Mouse (Mus musculus) midbrain, embryonic 12.5 days (tissue): ENCODE measurements around the gene St3gal5. TPM values are rescaled to one million over a fixed set of nuclear protein-coding genes. Genes with fewer than 3 reads are reported as not detected.
"Not testable (repeated sequence)": the region's sequence is repeated elsewhere in the genome, so short reads cannot be mapped to it uniquely, and the experiment has no call there.

ENCODE experiments used
- ATAC-seq: fragments of 200-750 bp; cut with Nextera tagmentation; 2 replicates; pipeline ENCODE4 v1.8.0; 2017; ENCODE audit warnings: low read depth, moderate TSS enrichment, moderate library complexity; ENCODE audit not compliant: low FRiP score
- H3K27ac ChIP-seq: fragments of 300-500 bp; sonication (generic); replicated peaks from 2 replicates; pipeline ENCODE4 v1.5.1; 2016; ENCODE audit warnings: mild to moderate bottlenecking
- H3K27me3 ChIP-seq: fragments of 300-500 bp; sonication (generic); 2 replicates; pipeline ENCODE4 v1.6.1; 2016; ENCODE audit warnings: mild to moderate bottlenecking
- H3K36me3 ChIP-seq: fragments of 300-500 bp; sonication (generic); 2 replicates; pipeline ENCODE4 v1.6.1; 2016
- H3K4me1 ChIP-seq: fragments of 300-500 bp; sonication (generic); 2 replicates; pipeline ENCODE4 v1.6.1; 2016
- H3K4me2 ChIP-seq: fragments of 300-500 bp; sonication (generic); replicated peaks from 2 replicates; pipeline ENCODE4 v1.6.1; 2016; ENCODE audit warnings: mild to moderate bottlenecking, moderate library complexity
- H3K4me3 ChIP-seq: fragments of 300-500 bp; sonication (generic); 2 replicates; pipeline ENCODE4 v1.5.1; 2016; ENCODE audit warnings: mild to moderate bottlenecking
- H3K9ac ChIP-seq: fragments of 300-500 bp; sonication (generic); replicated peaks from 2 replicates; pipeline ENCODE4 v1.6.1; 2016; ENCODE audit warnings: mild to moderate bottlenecking, moderate library complexity
- H3K9me3 ChIP-seq: fragments of 300-500 bp; sonication (generic); 2 replicates; pipeline ENCODE4 v1.6.1; 2016; ENCODE audit warnings: mild to moderate bottlenecking
- WGBS: fragments of 180-500 bp; shearing (Covaris S2); methylation state at CpG from one replicate; pipeline ENCODE4 v1.1.7; 2016; 5-methylcytosine and 5-hydroxymethylcytosine counted together
- polyA plus RNA-seq: library from polyadenylated mRNA; unstranded; fragments of >200 nt; fragmentation: Nextera tagmentation; extraction: Ambion mirVana; gene quantifications from 2 replicates; pipeline ENCODE4 v1.2.1, GENCODE M21; 2016

Gene St3gal5
- 41.5 and 42.4 TPM in 2 replicates for polyA plus RNA-seq

- ATAC-seq: peak; percentile 98
- Histone ChIP-seq H3K4me3 (peak within 1 kb of the TSS; percentile 73), H3K36me3 (no peaks in the 10 kb centered on the region), H3K27me3 (no peaks in the 10 kb centered on the region), H3K4me2 (peak within 1 kb of the TSS; percentile 94), H3K9me3 (no peaks in the 10 kb centered on the region), H3K9ac (peak within 1 kb of the TSS; percentile 89), H3K27ac (peak within 1 kb of the TSS; percentile 85), H3K4me1 (peaks cover 37% of the 10 kb centered on the region)
- WGBS: under 1% methylated on average over 79 of the region's 81 CpGs
Measured at GRCm38 (mm10) chr6:72097181-72097995, at the start of gene St3gal5. Gene St3gal5, plus strand, starts transcription at chr6:72097592.

- Histone ChIP-seq H3K9ac (no peak overlapping the region), H3K27ac (no peak overlapping the region), H3K36me3 (no peaks in the 10 kb centered on the region), H3K27me3 (no peaks in the 10 kb centered on the region), H3K9me3 (no peaks in the 10 kb centered on the region), H3K4me1 (no peaks in the 10 kb centered on the region), H3K4me2 (no peak overlapping the region), H3K4me3 (no peak overlapping the region)
- 86% methylated on average over 5 of the region's 5 CpGs for WGBS
- no peak for ATAC-seq
Measured at GRCm38 (mm10) chr6:72048643-72049042, 48.7 kb upstream of the St3gal5 start.

GRCm38 (mm10) chr6:72049941-72050340 lies 47.5 kb upstream of the St3gal5 start:
- Histone ChIP-seq H3K27me3 (no peaks in the 10 kb centered on the region), H3K27ac (no peak overlapping the region), H3K9me3 (no peaks in the 10 kb centered on the region), H3K36me3 (no peaks in the 10 kb centered on the region), H3K4me1 (no peaks in the 10 kb centered on the region), H3K4me2 (no peak overlapping the region), H3K9ac (no peak overlapping the region), H3K4me3 (no peak overlapping the region)
- no peak for ATAC-seq
- 73% methylated on average over 6 of the region's 6 CpGs for WGBS

GRCm38 (mm10) chr6:72050827-72051226 lies 46.6 kb upstream of the St3gal5 start:
- Histone ChIP-seq H3K27me3 (no peaks in the 10 kb centered on the region), H3K27ac (no peak overlapping the region), H3K9me3 (no peaks in the 10 kb centered on the region), H3K4me3 (no peak overlapping the region), H3K9ac (no peak overlapping the region), H3K4me1 (no peaks in the 10 kb centered on the region), H3K4me2 (no peak overlapping the region), H3K36me3 (no peaks in the 10 kb centered on the region)
- ATAC-seq: no peak
- WGBS: 71% methylated on average over 7 of the region's 7 CpGs

GRCm38 (mm10) chr6:72051247-72051646 lies 46.1 kb upstream of the St3gal5 start:
- Histone ChIP-seq H3K4me3 (no peak overlapping the region), H3K36me3 (no peaks in the 10 kb centered on the region), H3K9ac (no peak overlapping the region), H3K27ac (no peak overlapping the region), H3K4me2 (no peak overlapping the region), H3K27me3 (no peaks in the 10 kb centered on the region), H3K9me3 (no peaks in the 10 kb centered on the region), H3K4me1 (no peaks in the 10 kb centered on the region)
- ATAC-seq: no peak
- WGBS: 86% methylated on average over 2 of the region's 2 CpGs

GRCm38 (mm10) chr6:72051757-72052156 lies 45.6 kb upstream of the St3gal5 start:
- WGBS: 64% methylated on average over 6 of the region's 6 CpGs
- Histone ChIP-seq H3K36me3 (no peaks in the 10 kb centered on the region), H3K4me2 (no peak overlapping the region), H3K9ac (no peak overlapping the region), H3K27ac (no peak overlapping the region), H3K9me3 (no peaks in the 10 kb centered on the region), H3K4me1 (no peaks in the 10 kb centered on the region), H3K27me3 (no peaks in the 10 kb centered on the region), H3K4me3 (no peak overlapping the region)
- ATAC-seq: no peak

- ATAC-seq: no peak
- Histone ChIP-seq H3K4me2 (no peak overlapping the region), H3K27me3 (no peaks in the 10 kb centered on the region), H3K9me3 (no peaks in the 10 kb centered on the region), H3K36me3 (no peaks in the 10 kb centered on the region), H3K4me1 (no peaks in the 10 kb centered on the region), H3K4me3 (no peak overlapping the region), H3K27ac (no peak overlapping the region), H3K9ac (no peak overlapping the region)
- WGBS: 85% methylated on average over 2 of the region's 2 CpGs
Measured at GRCm38 (mm10) chr6:72056548-72056947, 40.8 kb upstream of the St3gal5 start.

GRCm38 (mm10) chr6:72058398-72058889 lies 38.9 kb upstream of the St3gal5 start:
- Histone ChIP-seq H3K27ac (no peak overlapping the region), H3K4me2 (no peak overlapping the region), H3K4me3 (no peak overlapping the region), H3K4me1 (no peaks in the 10 kb centered on the region), H3K9ac (no peak overlapping the region), H3K9me3 (no peaks in the 10 kb centered on the region), H3K36me3 (no peaks in the 10 kb centered on the region), H3K27me3 (no peaks in the 10 kb centered on the region)
- no peak for ATAC-seq
- WGBS: 88% methylated on average over 9 of the region's 9 CpGs

- 68% methylated on average over 10 of the region's 10 CpGs for WGBS
Measured at GRCm38 (mm10) chr6:72060677-72061076, 36.7 kb upstream of the St3gal5 start.

GRCm38 (mm10) chr6:72063718-72064117 lies 33.7 kb upstream of the St3gal5 start:
- no peaks in the 10 kb centered on the region for H3K36me3 ChIP-seq
- H3K4me1 ChIP-seq: no peaks in the 10 kb centered on the region
- H3K4me3 ChIP-seq: no peak overlapping the region
- H3K9me3 ChIP-seq: no peaks in the 10 kb centered on the region
- 91% methylated on average over 6 of the region's 6 CpGs for WGBS
- ATAC-seq: no peak
- H3K4me2 ChIP-seq: no peak overlapping the region
- no peaks in the 10 kb centered on the region for H3K27me3 ChIP-seq
- H3K9ac ChIP-seq: no peak overlapping the region
- no peak overlapping the region for H3K27ac ChIP-seq

More at GRCm38 (mm10) chr6:72060677-72061076, 36.7 kb upstream of the St3gal5 start:
- not testable (repeated sequence) for H3K4me1 ChIP-seq, H3K4me3 ChIP-seq, H3K9me3 ChIP-seq, H3K36me3 ChIP-seq, H3K9ac ChIP-seq, H3K27me3 ChIP-seq, ATAC-seq, H3K4me2 ChIP-seq, H3K27ac ChIP-seq

- Histone ChIP-seq H3K4me1 (no peaks in the 10 kb centered on the region), H3K4me2 (no peak overlapping the region), H3K27me3 (no peaks in the 10 kb centered on the region), H3K36me3 (no peaks in the 10 kb centered on the region), H3K4me3 (no peak overlapping the region), H3K27ac (no peak overlapping the region), H3K9ac (no peak overlapping the region), H3K9me3 (no peaks in the 10 kb centered on the region)
- 70% methylated on average over 10 of the region's 10 CpGs for WGBS
- ATAC-seq: no peak
Measured at GRCm38 (mm10) chr6:72065988-72066387, 31.4 kb upstream of the St3gal5 start.

GRCm38 (mm10) chr6:72068436-72068835 lies 29.0 kb upstream of the St3gal5 start:
- Histone ChIP-seq H3K27ac (no peak overlapping the region), H3K27me3 (no peaks in the 10 kb centered on the region), H3K4me3 (no peak overlapping the region), H3K4me2 (no peak overlapping the region), H3K9me3 (no peaks in the 10 kb centered on the region), H3K36me3 (no peaks in the 10 kb centered on the region), H3K4me1 (no peaks in the 10 kb centered on the region), H3K9ac (no peak overlapping the region)
- WGBS: 89% methylated on average over 4 of the region's 4 CpGs
- no peak for ATAC-seq
